Comparison of ENCODE assay signal across 13 mouse cellular contexts in genomic region chr15:62849326-62849725, GRCm38 (mm10).
DNase-seq lines count a peak whose midpoint lies in the region; ATAC-seq lines count a peak whose summit lies in the region.
"Had no signal": no experiment of that assay in that cellular context is flagged by ENCODE, and none has a peak within 500 bp of the region (broad histone marks: within the 10 kb centered on the region; RNA-seq: fewer than 3 reads in every experiment).

No protein-coding gene starts in this region.

- no peak for ATAC-seq in kidney, embryonic 14.5 days (ENCODE audit: low FRiP score, low TSS enrichment)
- ATAC-seq in monocyte, adult 5-6 weeks (replicated peaks; ENCODE audit: insufficient number of reproducible peaks, low FRiP score, low TSS enrichment, poor library complexity, severe bottlenecking): no peak

- H3K4me2 ChIP-seq in kidney, embryonic 14.5 days (replicated peaks; ENCODE audit: low read depth, low read length): no peak overlapping the region
- H3K4me2 ChIP-seq: embryonic facial prominence, embryonic 13.5 days; heart, embryonic 15.5 days; hindbrain, embryonic 15.5 days; liver, embryonic 15.5 days; midbrain, embryonic 11.5 days had no signal

- no peak overlapping the region for H3K9ac ChIP-seq in kidney, embryonic 14.5 days (ENCODE audit: low read depth, low read length)
- H3K9ac ChIP-seq: embryonic facial prominence, embryonic 13.5 days; heart, embryonic 15.5 days; hindbrain, embryonic 15.5 days; liver, embryonic 15.5 days had no signal

- no peak overlapping the region for H3K27ac ChIP-seq in kidney, embryonic 14.5 days (ENCODE audit: low read depth, low read length)
- H3K27ac ChIP-seq: embryonic facial prominence, embryonic 13.5 days; heart, embryonic 15.5 days; hindbrain, embryonic 15.5 days; liver, embryonic 15.5 days had no signal

- H3K36me3 ChIP-seq in kidney, embryonic 14.5 days (ENCODE audit: control insufficient read depth, insufficient read depth, low read length): no peaks in the 10 kb centered on the region
- H3K36me3 ChIP-seq: embryonic facial prominence, embryonic 13.5 days; heart, embryonic 15.5 days; hindbrain, embryonic 15.5 days; liver, embryonic 15.5 days had no signal

- H3K27me3 ChIP-seq in kidney, embryonic 14.5 days (ENCODE audit: control insufficient read depth, insufficient read depth, low read length): no peaks in the 10 kb centered on the region
- H3K27me3 ChIP-seq: embryonic facial prominence, embryonic 13.5 days; heart, embryonic 15.5 days; hindbrain, embryonic 15.5 days; liver, embryonic 15.5 days had no signal

- H3K9me3 ChIP-seq in kidney, embryonic 14.5 days (ENCODE audit: control insufficient read depth, low read length): no peaks in the 10 kb centered on the region
- H3K9me3 ChIP-seq: embryonic facial prominence, embryonic 13.5 days; heart, embryonic 15.5 days; hindbrain, embryonic 15.5 days; liver, embryonic 15.5 days had no signal

- no peaks in the 10 kb centered on the region for H3K4me1 ChIP-seq in kidney, embryonic 14.5 days (ENCODE audit: control insufficient read depth, insufficient read depth, low read length)
- H3K4me1 ChIP-seq: embryonic facial prominence, embryonic 13.5 days; heart, embryonic 15.5 days; hindbrain, embryonic 15.5 days; liver, embryonic 15.5 days had no signal

- H3K4me3 ChIP-seq in kidney, embryonic 14.5 days (ENCODE audit: low read length): no peak overlapping the region
- H3K4me3 ChIP-seq: embryonic facial prominence, embryonic 13.5 days; heart, embryonic 15.5 days; hindbrain, embryonic 15.5 days; liver, embryonic 15.5 days had no signal

- DNase-seq in kidney, adult 11 months: peak; percentile 15
- DNase-seq in NIH3T3 (ENCODE audit: low read depth): peak; percentile 10
- DNase-seq in adrenal gland, postnatal 14 days: peak; percentile 44
- peak; percentile 53 to 56 for DNase-seq in kidney, postnatal 25 days
- no peak for DNase-seq in ovary, postnatal 36 days (ENCODE audit: low spot score)
- DNase-seq: thymus, postnatal 25 days had no signal
